Mouse (Mus musculus) heart, postnatal 0 days (tissue): ENCODE results near the gene Usp9x.

ENCODE experiments used
- CTCF ChIP-seq: IDR thresholded peaks from 2 replicates; pipeline ENCODE4 v1.5.1; 2016; ENCODE audit warnings: antibody characterized with exemption, control low read depth, low read depth
- EP300 ChIP-seq: IDR thresholded peaks from 2 replicates; pipeline ENCODE4 v1.6.1; 2016; ENCODE audit warnings: antibody characterized with exemption, low read depth

DNA sequence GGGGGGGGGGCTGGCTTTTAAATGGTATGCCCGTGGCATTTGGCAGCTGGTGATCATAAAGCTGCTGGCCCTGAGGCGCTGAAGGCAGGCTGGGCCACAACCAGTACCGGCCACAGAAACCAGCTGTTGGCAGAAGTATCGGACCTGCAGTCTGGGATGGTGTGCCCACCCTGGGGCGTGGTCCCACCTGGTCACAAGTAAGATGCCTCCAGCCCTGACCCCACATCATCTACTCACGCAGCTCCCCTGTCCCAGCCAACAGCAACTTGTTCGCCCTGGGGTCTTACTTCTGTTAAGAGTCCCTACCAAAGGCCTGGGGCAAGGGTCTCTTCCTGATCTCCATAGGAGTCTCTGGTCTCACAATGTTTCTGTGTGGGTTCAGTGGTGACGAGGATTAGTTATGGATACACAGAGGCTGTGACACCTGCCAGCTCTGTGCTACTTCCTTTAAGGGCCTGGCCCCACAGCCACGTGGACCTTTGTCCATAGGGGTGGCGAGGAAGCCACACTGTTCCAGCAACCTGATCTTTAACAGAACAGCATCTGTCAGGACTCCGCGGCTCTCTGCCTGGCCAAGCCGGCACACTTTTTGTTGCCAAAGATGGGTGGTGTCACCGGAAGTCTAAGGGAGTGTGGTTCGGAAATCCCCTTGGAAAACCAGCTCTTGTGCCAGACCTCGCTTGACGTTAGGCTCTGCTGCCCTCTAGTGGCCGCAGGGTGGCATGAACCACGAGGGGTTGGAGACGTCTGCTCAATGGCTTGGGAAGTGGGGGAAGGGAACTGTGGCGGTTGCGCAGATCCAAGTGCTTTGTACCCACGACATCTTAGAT, 136.4 kb downstream of the Usp9x start:
- TF ChIP-seq CTCF (peak; percentile 97), EP300 (0 out of 2 replicates have a peak, but pooled peaks have one; percentile 47)
